Mouse (Mus musculus): ENCODE results near the gene Tsc1. TPM values are rescaled to one million over a fixed set of nuclear protein-coding genes. Genes with fewer than 3 reads are reported as not detected.

Gene Tsc1
- polyA plus RNA-seq, 1 experiment: 0.56 TPM

DNA sequence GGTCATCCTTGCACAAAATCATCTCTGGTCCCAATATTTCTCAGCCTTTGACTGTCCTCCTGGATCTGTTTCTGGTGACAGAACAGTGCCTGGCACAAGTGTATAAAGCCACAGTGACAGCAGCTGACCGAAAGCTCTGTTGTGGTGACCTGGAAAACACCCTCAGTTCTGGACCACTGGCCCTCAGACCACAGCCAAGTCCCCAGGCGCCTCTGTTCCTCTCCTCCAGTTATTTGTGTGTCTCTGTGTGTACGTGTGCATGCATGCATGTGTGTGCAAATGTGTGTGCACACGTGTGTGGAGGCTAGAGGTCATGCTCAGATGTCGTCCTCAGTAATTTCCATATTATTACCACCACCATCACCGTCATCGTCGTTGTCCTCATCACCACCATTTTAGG lies 81.4 kb downstream of the Tsc1 start:
- H3K4me3 ChIP-seq (replicated peaks): no peak overlapping the region
- TF ChIP-seq TAL1 (IDR thresholded peaks at IDR 0.05; ENCODE audit: low read length): no peak
- TF ChIP-seq GATA1 (IDR thresholded peaks at IDR 0.05; ENCODE audit: low read length): no peak
- no peaks in the 10 kb centered on the region for H3K9me3 ChIP-seq (ENCODE audit: control insufficient read depth, low read length)
- no peaks in the 10 kb centered on the region for H3K4me1 ChIP-seq (ENCODE audit: control insufficient read depth)
- no peaks in the 10 kb centered on the region; the same call in 1 of the 2 replicates for H3K27me3 ChIP-seq (ENCODE audit: control insufficient read depth)
- no peaks in the 10 kb centered on the region for H3K36me3 ChIP-seq (ENCODE audit: control insufficient read depth)

DNA sequence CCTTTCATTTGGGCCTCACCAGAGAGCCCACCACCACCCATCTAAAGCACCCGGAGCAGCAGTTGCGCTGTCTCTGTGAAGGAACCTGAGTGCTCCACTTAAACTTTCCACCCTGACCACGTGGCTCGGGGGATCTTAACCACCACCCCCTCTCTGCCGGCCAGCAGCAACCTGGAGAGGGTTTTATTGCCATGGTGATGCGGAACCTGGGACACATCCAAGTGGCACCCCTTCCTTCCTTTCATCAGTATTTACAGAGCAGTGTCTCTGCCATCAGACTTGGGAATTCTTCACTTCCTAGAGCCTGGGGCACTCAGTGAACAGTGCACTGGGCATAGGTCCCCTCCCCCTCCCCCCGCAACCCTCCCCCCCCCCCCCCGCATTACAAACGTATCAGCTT lies 82.9 kb downstream of the Tsc1 start:
- Histone ChIP-seq H3K36me3 (ENCODE audit: control insufficient read depth) (no peaks in the 10 kb centered on the region), H3K27me3 (ENCODE audit: control insufficient read depth) (peaks cover 3% of the 10 kb centered on the region; the same call in 1 of the 2 replicates), H3K4me3 (replicated peaks) (no peak overlapping the region), H3K4me1 (ENCODE audit: control insufficient read depth) (no peaks in the 10 kb centered on the region), H3K9me3 (ENCODE audit: control insufficient read depth, low read length) (no peaks in the 10 kb centered on the region)
- TF ChIP-seq TAL1 (IDR thresholded peaks at IDR 0.05; ENCODE audit: low read length): no peak
- no peak for TF ChIP-seq GATA1 (IDR thresholded peaks at IDR 0.05; ENCODE audit: low read length)

DNA sequence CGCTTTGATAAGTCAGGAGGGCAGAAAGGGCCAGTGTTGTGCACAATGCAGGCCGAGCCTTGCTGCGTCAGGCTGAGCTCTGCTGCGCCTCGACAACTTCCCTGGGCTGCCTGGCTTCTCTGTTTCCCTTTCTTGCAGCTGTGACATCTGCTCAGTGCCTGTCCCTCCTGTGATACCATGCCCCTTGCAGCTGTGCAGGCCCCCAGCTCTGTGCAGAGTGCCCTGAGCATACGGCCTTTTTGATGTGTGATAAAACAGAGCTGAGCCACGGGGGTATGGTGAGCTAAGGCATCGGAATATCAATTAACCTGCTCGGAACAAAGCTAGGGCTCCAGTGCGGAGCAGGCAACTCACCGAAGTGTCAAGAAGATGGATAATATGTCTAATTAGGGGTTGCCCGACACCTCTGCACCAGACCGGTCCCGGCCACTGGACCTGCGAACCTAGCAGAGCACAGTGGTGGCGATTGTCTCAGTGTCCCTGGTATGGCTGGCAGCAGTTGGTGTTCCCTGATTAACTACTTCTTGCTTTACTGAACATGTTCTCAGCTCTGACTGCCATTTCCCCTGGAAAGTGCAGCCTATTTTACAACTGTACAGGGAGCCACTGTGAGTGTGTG lies 86.9 kb downstream of the Tsc1 start:
- Histone ChIP-seq H3K27me3 (ENCODE audit: control insufficient read depth) (peaks cover 3% of the 10 kb centered on the region; the same call in 1 of the 2 replicates), H3K4me3 (replicated peaks) (no peak overlapping the region), H3K4me1 (ENCODE audit: control insufficient read depth) (no peaks in the 10 kb centered on the region), H3K36me3 (ENCODE audit: control insufficient read depth) (no peaks in the 10 kb centered on the region), H3K9me3 (ENCODE audit: control insufficient read depth, low read length) (no peaks in the 10 kb centered on the region)
- TF ChIP-seq GATA1 (IDR thresholded peaks at IDR 0.05; ENCODE audit: low read length) (no peak), TAL1 (IDR thresholded peaks at IDR 0.05; ENCODE audit: low read length) (no peak)

DNA sequence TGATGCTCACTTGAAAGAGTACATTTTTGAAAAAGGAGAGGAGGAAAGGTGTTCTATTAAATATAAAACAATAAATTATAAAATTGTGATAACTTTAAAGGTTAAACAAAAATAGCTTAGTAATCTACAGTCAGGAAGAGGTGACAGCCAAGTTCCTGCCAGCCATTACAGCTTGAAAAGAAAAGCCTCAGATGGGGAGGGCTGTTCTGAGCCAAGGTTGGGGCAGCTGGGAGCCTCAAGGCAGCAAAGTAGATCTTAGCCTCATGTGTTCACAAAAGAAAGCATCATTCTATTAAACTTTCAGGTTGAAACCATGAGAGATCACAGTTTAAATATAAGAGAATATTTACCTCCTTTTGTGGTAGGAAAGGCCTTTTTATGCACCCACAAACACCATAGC lies 89.6 kb downstream of the Tsc1 start:
- no peaks in the 10 kb centered on the region for H3K4me1 ChIP-seq (ENCODE audit: control insufficient read depth)
- TF ChIP-seq TAL1 (IDR thresholded peaks at IDR 0.05; ENCODE audit: low read length) (no peak), GATA1 (IDR thresholded peaks at IDR 0.05; ENCODE audit: low read length) (no peak)
- H3K36me3 ChIP-seq (ENCODE audit: control insufficient read depth): no peaks in the 10 kb centered on the region
- H3K27me3 ChIP-seq (ENCODE audit: control insufficient read depth): peaks cover 3% of the 10 kb centered on the region; the same call in 1 of the 2 replicates
- no peaks in the 10 kb centered on the region for H3K9me3 ChIP-seq (ENCODE audit: control insufficient read depth, low read length)
- no peak overlapping the region for H3K4me3 ChIP-seq (replicated peaks)

DNA sequence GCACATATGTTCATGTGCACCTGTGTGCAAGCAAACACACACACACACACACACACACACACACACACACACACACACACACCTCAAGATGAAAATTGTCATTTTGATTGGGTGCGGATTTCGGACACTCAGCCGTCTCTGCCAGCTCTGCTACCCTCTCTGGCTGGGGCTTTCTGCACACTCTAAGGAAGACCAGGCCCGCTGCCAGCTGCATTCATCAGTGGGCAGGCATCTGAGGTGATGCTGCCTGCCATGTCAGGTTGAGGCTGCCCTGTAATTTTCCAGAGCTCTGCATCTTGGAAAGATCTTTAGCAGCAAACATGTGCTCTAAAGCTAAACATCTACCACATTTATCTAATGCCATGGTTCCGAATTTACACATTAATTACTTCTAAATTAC lies 96.1 kb downstream of the Tsc1 start:
- Histone ChIP-seq H3K27me3 (ENCODE audit: control insufficient read depth) (no peaks in the 10 kb centered on the region; the same call in 1 of the 2 replicates), H3K4me3 (replicated peaks) (no peak overlapping the region), H3K4me1 (ENCODE audit: control insufficient read depth) (no peaks in the 10 kb centered on the region), H3K36me3 (ENCODE audit: control insufficient read depth) (no peaks in the 10 kb centered on the region), H3K9me3 (ENCODE audit: control insufficient read depth, low read length) (no peaks in the 10 kb centered on the region)
- TF ChIP-seq TAL1 (IDR thresholded peaks at IDR 0.05; ENCODE audit: low read length) (no peak), GATA1 (IDR thresholded peaks at IDR 0.05; ENCODE audit: low read length) (no peak)

DNA sequence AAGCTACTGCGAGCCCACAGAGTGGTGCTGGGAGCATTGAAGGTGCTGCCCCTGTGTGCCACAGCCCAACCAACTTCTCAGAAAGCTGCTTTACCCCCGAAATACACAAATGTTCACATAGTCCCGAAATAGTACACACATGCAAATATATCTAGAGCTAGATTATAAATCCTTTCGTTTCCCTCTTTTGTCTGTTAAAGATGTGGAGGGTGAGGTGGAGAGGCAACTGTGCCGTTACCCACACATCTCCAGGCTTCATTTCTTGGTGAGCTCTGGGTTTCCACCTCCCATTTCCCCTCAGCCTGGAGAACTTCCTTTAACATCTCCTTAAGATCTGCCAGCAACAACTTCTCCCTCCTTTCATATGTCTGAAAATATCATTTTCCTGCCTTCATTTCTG lies 99.1 kb downstream of the Tsc1 start:
- Histone ChIP-seq H3K9me3 (ENCODE audit: control insufficient read depth, low read length) (no peaks in the 10 kb centered on the region), H3K4me3 (replicated peaks) (no peak overlapping the region), H3K27me3 (ENCODE audit: control insufficient read depth) (no peaks in the 10 kb centered on the region; the same call in 1 of the 2 replicates), H3K36me3 (ENCODE audit: control insufficient read depth) (no peaks in the 10 kb centered on the region), H3K4me1 (ENCODE audit: control insufficient read depth) (no peaks in the 10 kb centered on the region)
- no peak for TF ChIP-seq GATA1 (IDR thresholded peaks at IDR 0.05; ENCODE audit: low read length)
- no peak for TF ChIP-seq TAL1 (IDR thresholded peaks at IDR 0.05; ENCODE audit: low read length)

Other genes starting within 250 kb of the Tsc1 start
- 0.01 TPM in 1 of 2 replicates, not detected in the other for gene Ppp1r26, start 194.4 kb upstream of the Tsc1 start, polyA plus RNA-seq (2012)
- not detected in 2 replicates for gene 1700007K13Rik, start 174.9 kb upstream of the Tsc1 start, polyA plus RNA-seq (2012)
- gene Mrps2, start 173.2 kb upstream of the Tsc1 start, polyA plus RNA-seq (2012): 1.0 and 1.5 TPM in 2 replicates
- not detected in 2 replicates for gene Gbgt1, start 144.3 kb upstream of the Tsc1 start, polyA plus RNA-seq (2012)
- gene Gm10134, start 135.1 kb upstream of the Tsc1 start, polyA plus RNA-seq (2012): not detected in 2 replicates
- 0.03 and 0.06 TPM in 2 replicates for gene Ralgds, start 128.1 kb upstream of the Tsc1 start, polyA plus RNA-seq (2012)
- not detected in 2 replicates for gene Cel, start 77.8 kb upstream of the Tsc1 start, polyA plus RNA-seq (2012)
- gene Gtf3c5, start 57.5 kb upstream of the Tsc1 start, polyA plus RNA-seq (2012): 1.8 and 2.1 TPM in 2 replicates
- gene Gfi1b, start 19.2 kb upstream of the Tsc1 start, polyA plus RNA-seq (2012): 35.4 and 47.5 TPM in 2 replicates
- gene Spaca9, start 58.5 kb downstream of the Tsc1 start, polyA plus RNA-seq (2012): not detected in 2 replicates
- gene Ak8, start 58.9 kb downstream of the Tsc1 start, polyA plus RNA-seq (2012): not detected in 2 replicates
- 0.41 and 0.79 TPM in 2 replicates for gene Gtf3c4, start 199.1 kb downstream of the Tsc1 start, polyA plus RNA-seq (2012)
- gene Ddx31, start 199.2 kb downstream of the Tsc1 start, polyA plus RNA-seq (2012): 0.14 and 0.25 TPM in 2 replicates